Mouse (Mus musculus) spleen, adult 2 months (tissue): Measurements from ENCODE around the gene Shld2. TPM values are rescaled to one million over a fixed set of nuclear protein-coding genes. Genes with fewer than 3 reads are reported as not detected.

Experiments
- DNase-seq, 2 experiments: peaks; one replicate each; pipeline versions ENCODE4 v3.0.0 to v3.0.0-alpha.2; 2012 to 2021; ENCODE audit warnings: low spot score in 2 of 2, low read depth in 1 of 2
- H3K27ac ChIP-seq: fragments of 200-500 bp; 2 replicates; pipeline ENCODE4 v1.5.1; 2012; ENCODE audit warnings: low read length, inconsistent platforms; ENCODE audit not compliant: insufficient read depth
- H3K27me3 ChIP-seq: fragments of 200-500 bp; 2 replicates; pipeline ENCODE4 v1.6.1; 2012; ENCODE audit warnings: mild to moderate bottlenecking, moderate library complexity, low read length, inconsistent platforms; ENCODE audit not compliant: control insufficient read depth, insufficient read depth
- H3K36me3 ChIP-seq: fragments of 200-500 bp; 2 replicates; pipeline ENCODE4 v1.6.1; 2012; ENCODE audit warnings: mild to moderate bottlenecking, low read length, inconsistent platforms; ENCODE audit not compliant: control insufficient read depth, insufficient read depth
- H3K4me1 ChIP-seq: fragments of 200-500 bp; 2 replicates; pipeline ENCODE4 v1.6.1; 2011; ENCODE audit warnings: inconsistent platforms; ENCODE audit not compliant: control insufficient read depth, insufficient read depth, insufficient read length
- H3K4me3 ChIP-seq: fragments of 200-500 bp; 2 replicates; pipeline ENCODE4 v1.5.1; 2011; ENCODE audit warnings: mild to moderate bottlenecking, inconsistent platforms; ENCODE audit not compliant: insufficient read depth, insufficient read length; ENCODE audit errors: extremely low read depth
- CTCF ChIP-seq: fragments of 200-500 bp; IDR thresholded peaks from 2 replicates; pipeline ENCODE4 v1.5.1; 2011; ENCODE audit warnings: mild to moderate bottlenecking, inconsistent platforms; ENCODE audit not compliant: insufficient read depth, insufficient read length, insufficient replicate concordance; ENCODE audit errors: extremely low read depth
- POLR2A ChIP-seq: fragments of 200-500 bp; IDR thresholded peaks from 2 replicates; pipeline ENCODE4 v1.6.1; 2011; ENCODE audit warnings: low read depth, low read length, inconsistent platforms
- WGBS: fragments of 180-500 bp; shearing (Covaris S2); methylation state at CpG from one replicate; pipeline ENCODE4 v1.1.7; 2018; 5-methylcytosine and 5-hydroxymethylcytosine counted together
- polyA plus RNA-seq: library from polyadenylated mRNA; depleted of rRNA; stranded (reverse); fragments of >200 nt; gene quantifications from 2 replicates; pipeline ENCODE4 v1.2.3, GENCODE M21; 2012

Shld2 gene
- polyA plus RNA-seq, 1 experiment: 2.4 TPM

DNA sequence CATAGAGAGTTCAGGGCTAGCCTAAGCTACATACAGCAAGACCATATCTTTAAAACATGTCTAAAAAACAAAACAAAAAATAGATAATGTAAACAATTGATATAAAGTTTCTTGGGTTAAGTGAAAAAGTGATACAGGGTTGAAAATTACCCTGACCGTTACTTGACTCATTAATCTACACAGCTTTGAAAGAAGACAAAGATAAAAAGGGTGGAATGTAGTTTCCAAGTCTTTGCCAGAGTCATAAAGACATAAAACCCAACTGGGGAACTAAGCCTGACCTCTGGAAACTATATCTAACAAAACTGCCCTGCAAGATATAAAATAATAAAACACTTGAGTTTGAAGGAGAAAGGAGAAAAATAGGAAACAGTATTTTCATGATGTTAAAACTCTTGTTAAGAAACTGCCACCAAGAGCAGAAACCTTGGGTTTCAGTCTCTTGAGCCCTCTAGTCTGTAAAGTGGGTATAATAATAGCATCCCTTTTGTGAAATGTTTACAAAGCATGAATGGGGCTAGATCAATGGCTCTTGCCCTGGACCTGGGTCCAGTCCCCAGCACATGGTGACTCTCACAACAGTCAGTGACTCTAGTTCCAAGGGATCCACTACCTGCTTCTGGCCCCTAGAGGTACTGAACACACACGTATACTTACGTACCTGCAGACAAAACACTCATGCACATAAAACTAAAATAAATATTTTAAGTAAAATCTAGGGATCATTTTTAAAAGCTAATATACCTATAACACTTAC is 20.9 kb downstream of the Shld2 start:
- Histone ChIP-seq H3K27me3 (no peaks in the 10 kb centered on the region), H3K4me3 (no peak overlapping the region), H3K27ac (no peak overlapping the region), H3K4me1 (no peaks in the 10 kb centered on the region), H3K36me3 (no peaks in the 10 kb centered on the region)
- TF ChIP-seq POLR2A (no peak), CTCF (no peak)
- WGBS: 93% methylated on average over 3 of the region's 3 CpGs
- no peak for DNase-seq

DNA sequence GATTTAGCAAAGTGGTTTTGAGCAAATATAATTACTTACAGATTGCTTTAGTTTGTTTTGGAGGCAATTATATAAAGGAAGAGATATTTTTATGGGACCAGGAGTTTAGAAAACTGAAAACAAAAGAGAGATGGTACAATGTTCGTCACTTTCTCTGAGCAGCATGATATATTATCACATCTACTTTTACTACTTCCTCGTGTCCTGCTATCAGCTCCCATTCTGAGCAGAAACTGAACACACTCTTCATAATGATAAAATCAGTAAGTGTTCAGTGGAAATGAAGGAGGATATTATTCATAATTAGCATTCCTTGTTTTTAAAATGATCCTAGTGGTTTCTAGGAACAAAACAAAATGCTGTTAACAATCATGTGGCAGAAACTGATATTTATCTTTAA is 21.9 kb downstream of the Shld2 start:
- no peak overlapping the region for H3K27ac ChIP-seq
- TF ChIP-seq POLR2A: no peak
- no peak for TF ChIP-seq CTCF
- no peak overlapping the region for H3K4me3 ChIP-seq
- DNase-seq: no peak
- no peaks in the 10 kb centered on the region for H3K4me1 ChIP-seq
- no peaks in the 10 kb centered on the region for H3K27me3 ChIP-seq
- 67% methylated on average over 2 of the region's 2 CpGs for WGBS
- H3K36me3 ChIP-seq: no peaks in the 10 kb centered on the region

- WGBS: 88% methylated on average over 5 of the region's 5 CpGs
- Histone ChIP-seq H3K27me3 (no peaks in the 10 kb centered on the region), H3K27ac (no peak overlapping the region)
Measured at GRCm38 (mm10) chr14:34281736-34282269, 28.5 kb downstream of the Shld2 start.

GRCm38 (mm10) chr14:34280798-34281197 is 29.5 kb downstream of the Shld2 start:
- WGBS: 58% methylated on average over 2 of the region's 2 CpGs

More at GRCm38 (mm10) chr14:34281736-34282269, 28.5 kb downstream of the Shld2 start:
- Histone ChIP-seq H3K36me3 (no peaks in the 10 kb centered on the region), H3K4me1 (no peaks in the 10 kb centered on the region), H3K4me3 (no peak overlapping the region)
- TF ChIP-seq POLR2A (no peak), CTCF (no peak)
- DNase-seq: no peak

DNA sequence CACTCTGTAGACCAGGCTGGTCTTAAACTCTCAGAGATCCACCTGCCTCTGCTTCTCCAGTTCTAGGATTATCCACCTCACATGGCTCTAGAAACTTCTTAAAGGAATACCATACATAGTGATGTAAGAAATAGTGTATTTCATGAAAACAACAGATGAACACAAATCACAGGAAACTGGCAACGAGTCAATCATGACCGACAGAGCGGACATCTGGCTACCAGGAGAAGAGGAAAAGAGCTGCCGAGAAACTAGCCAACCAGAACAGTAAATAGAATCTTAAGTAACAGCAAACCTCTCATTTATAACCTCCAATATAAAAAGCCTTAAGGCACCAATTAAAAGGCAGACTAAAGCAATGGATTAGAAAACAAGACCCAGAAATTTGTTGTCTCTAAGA is 30.6 kb downstream of the Shld2 start:
- Histone ChIP-seq H3K36me3 (no peaks in the 10 kb centered on the region), H3K27me3 (no peaks in the 10 kb centered on the region), H3K27ac (no peak overlapping the region), H3K4me1 (no peaks in the 10 kb centered on the region), H3K4me3 (no peak overlapping the region)
- TF ChIP-seq POLR2A: no peak
- TF ChIP-seq CTCF: no peak
- WGBS: 54% methylated on average over 4 of the region's 4 CpGs
- no peak for DNase-seq

More at GRCm38 (mm10) chr14:34280798-34281197, 29.5 kb downstream of the Shld2 start:
- Histone ChIP-seq H3K4me1 (no peaks in the 10 kb centered on the region), H3K27me3 (no peaks in the 10 kb centered on the region), H3K27ac (no peak overlapping the region), H3K36me3 (no peaks in the 10 kb centered on the region), H3K4me3 (no peak overlapping the region)
- DNase-seq: no peak
- TF ChIP-seq POLR2A (no peak), CTCF (no peak)

DNA sequence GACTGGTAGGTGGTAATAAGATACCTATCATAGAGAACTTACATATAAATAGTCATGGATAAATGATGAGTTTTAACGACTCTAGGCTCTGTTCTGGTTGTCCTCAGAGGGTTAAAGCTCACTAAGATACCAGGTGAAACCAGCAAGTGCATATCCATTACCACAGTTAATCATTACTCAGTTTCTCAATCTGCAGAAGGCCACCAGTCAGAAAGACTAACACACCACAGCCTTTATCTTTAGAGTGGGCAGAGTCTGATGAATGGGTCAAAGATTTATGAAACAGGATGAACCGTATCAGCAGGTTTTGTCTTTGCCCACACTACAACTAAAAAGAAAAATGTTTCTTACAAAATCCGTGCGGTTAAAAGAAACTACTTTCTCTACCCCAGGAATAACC is 35.1 kb downstream of the Shld2 start:
- DNase-seq: no peak

DNA sequence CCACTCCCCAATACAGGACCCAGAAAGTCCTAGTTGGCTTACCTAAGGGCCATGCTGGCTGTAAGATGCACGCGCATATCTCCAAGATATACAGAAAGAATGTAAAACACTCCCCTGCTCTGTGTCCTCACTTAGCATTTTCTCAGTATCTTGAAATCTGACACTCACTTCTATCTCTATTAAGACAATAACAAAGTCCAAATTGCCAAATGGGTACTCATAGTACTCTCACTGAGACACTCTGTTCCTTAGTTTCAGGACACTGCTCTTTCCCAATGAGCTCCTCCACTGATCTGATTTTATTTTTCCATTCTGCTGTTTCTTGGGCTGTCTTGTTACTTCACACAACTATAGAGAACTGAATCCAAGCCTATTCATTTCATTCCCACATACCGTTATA is 36.2 kb downstream of the Shld2 start:
- Histone ChIP-seq H3K36me3 (no peaks in the 10 kb centered on the region), H3K27ac (no peak overlapping the region), H3K27me3 (no peaks in the 10 kb centered on the region), H3K4me3 (no peak overlapping the region), H3K4me1 (no peaks in the 10 kb centered on the region)
- TF ChIP-seq CTCF (no peak), POLR2A (no peak)
- DNase-seq: no peak
- 96% methylated on average over 3 of the region's 3 CpGs for WGBS

More for the DNA sequence above, 35.1 kb downstream of the Shld2 start:
- H3K4me3 ChIP-seq: no peak overlapping the region
- H3K4me1 ChIP-seq: no peaks in the 10 kb centered on the region
- no peaks in the 10 kb centered on the region for H3K36me3 ChIP-seq
- WGBS: 85% methylated on average over 4 of the region's 4 CpGs
- H3K27ac ChIP-seq: no peak overlapping the region
- TF ChIP-seq POLR2A: no peak
- no peak for TF ChIP-seq CTCF
- no peaks in the 10 kb centered on the region for H3K27me3 ChIP-seq
